Mouse (Mus musculus): Measurements from ENCODE around the gene Ttll5.

The Ttll5 gene

DNA sequence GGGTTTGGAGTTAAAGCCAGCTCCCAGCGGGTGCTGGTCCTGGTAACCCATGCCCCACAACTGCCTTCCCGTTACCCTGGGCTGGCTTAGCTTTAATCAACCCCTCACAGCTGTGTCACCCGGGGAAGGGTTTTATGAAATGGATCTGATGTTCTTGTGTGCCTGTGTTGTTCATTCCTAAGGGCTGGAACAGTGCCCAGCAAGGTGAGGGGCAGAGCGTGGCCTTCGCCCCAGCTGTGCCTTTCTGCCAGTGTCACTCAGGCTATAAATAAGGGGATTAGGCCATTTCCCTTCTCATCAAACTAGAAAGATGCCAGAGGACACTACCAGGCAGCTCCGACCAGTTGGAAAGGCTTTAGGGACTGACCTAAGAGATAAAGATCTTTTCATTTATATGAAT, 225.4 kb downstream of the Ttll5 start:
- DNase-seq (ENCODE audit: low read depth, low spot score): no peak

DNA sequence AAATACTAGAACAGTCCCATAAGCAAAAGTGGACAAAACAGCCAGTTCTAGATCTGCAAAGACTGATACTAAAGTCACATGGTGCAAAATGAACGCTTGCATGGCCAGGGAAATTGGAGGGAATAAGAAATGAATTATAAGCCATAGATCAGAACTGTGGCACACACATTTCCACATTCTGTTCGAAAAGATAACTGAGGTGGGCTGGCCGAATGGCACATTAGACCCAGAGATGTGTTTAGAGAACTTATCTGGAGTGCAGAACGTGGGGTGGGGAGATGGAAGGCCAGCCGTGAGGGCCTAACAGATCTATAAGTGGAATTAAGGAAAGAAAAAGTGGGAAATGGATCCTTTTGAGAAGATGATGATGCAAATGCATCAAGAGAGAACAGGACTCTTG, 227.0 kb downstream of the Ttll5 start:
- DNase-seq (ENCODE audit: low read depth, low spot score): no peak

- no peak for DNase-seq (ENCODE audit: low read depth, low spot score)
These were observed 230.8 kb downstream of the Ttll5 start for GRCm38 (mm10) chr12:86055306-86055705.

GRCm38 (mm10) chr12:86056976-86057375, 232.5 kb downstream of the Ttll5 start:
- no peak for DNase-seq (ENCODE audit: low read depth, low spot score)

GRCm38 (mm10) chr12:86057516-86057915, 233.1 kb downstream of the Ttll5 start:
- DNase-seq (ENCODE audit: low read depth, low spot score): no peak

DNA sequence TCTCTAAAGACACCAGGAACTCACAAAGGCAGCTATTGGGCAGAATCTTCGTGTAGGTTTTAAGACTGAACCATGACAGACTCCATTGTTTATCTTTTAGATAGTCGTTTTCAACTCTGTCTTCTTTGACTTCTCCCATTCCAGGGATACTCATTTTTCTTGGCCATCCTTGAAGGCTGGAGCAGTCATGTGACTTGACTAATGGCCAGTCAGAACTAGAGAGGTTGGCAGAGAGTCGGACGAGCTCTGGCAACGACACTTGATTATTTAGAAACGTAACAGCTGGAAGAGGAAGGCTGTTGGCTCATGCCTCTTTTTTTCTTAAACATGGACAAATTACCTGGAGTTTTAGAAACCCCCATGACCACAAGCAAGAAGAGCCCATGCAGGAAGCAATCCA, 234.9 kb downstream of the Ttll5 start:
- DNase-seq (ENCODE audit: low read depth, low spot score): no peak

- DNase-seq (ENCODE audit: low read depth, low spot score): no peak
These were observed 240.3 kb downstream of the Ttll5 start for GRCm38 (mm10) chr12:86064796-86065195.

GRCm38 (mm10) chr12:86071432-86071831, 247.0 kb downstream of the Ttll5 start:
- DNase-seq (ENCODE audit: low read depth, low spot score): no peak

DNA sequence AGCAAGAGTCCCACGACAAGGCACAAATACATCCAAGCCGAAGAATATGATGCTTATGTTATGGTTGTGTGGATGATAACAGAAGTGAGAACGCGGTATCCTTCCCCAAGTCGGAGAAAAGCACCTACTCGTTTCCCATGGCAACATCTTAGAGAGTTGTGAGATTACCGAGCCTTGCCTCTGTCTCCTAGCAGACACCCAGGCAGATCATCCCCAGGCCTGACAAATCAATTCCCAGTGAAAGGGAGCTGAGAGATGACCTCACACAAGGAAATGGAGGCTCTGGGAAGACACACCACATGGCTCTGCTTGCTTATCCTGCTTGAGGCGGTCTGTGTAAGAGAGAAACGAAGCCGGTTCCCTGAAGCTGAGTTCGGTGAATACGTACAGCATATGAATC, 250.2 kb downstream of the Ttll5 start:
- DNase-seq (ENCODE audit: low read depth, low spot score): peak; percentile 24

GRCm38 (mm10) chr12:86075358-86075757, 250.9 kb downstream of the Ttll5 start:
- no peak for DNase-seq (ENCODE audit: low read depth, low spot score)

DNA sequence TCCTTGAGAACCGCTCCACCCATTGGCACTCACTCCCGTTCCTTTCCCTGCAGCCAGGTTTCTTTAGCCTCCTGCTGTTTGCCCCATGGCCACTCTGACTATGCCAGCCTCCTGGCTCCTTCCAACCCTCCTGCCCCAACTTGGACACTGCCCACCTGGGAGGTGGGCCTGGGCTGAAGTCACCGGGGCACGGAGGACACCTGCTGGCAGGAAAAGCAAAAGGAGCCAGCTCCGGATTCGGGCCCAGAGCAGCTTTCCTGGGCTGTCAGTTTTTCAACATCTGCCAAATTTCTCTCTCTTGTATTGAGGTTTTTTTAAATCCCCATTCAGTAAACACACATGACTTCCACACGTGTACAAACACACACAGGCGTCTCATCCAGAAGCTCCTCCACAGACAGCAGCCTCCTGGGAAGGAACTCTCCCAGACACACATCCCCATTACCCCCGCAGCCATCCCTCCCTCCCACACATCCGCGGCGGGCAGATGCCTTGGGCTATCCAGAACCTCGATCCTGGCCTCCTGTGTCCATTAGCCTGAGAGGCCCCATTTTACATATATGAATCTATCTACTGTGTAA, 252.0 kb downstream of the Ttll5 start:
- no peak for DNase-seq (ENCODE audit: low read depth, low spot score)

- DNase-seq (ENCODE audit: low read depth, low spot score): no peak
These were observed 252.9 kb downstream of the Ttll5 start for GRCm38 (mm10) chr12:86077322-86077721.

DNA sequence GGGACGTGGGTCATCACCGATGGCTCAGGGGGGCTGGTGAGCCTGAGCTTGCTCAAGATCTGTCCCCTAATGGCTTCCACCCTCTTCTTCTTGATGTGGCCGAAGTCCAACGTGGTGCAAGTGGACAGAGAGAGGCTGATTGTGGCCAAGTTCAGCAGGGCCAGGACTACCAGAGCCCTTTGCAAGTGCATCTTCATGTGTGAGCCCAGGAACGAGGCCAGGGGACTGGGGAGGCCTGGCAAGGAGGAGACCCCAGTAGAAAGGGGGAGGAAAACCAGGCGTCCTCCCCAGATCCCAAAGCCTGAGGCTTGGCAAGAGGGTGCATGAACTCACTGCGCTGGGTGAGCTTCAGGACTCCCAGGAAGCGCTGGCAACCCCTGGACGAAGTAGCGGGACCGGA, 253.3 kb downstream of the Ttll5 start:
- no peak for DNase-seq (ENCODE audit: low read depth, low spot score)

GRCm38 (mm10) chr12:86078176-86078552, 253.7 kb downstream of the Ttll5 start:
- no peak for DNase-seq (ENCODE audit: low read depth, low spot score)

DNA sequence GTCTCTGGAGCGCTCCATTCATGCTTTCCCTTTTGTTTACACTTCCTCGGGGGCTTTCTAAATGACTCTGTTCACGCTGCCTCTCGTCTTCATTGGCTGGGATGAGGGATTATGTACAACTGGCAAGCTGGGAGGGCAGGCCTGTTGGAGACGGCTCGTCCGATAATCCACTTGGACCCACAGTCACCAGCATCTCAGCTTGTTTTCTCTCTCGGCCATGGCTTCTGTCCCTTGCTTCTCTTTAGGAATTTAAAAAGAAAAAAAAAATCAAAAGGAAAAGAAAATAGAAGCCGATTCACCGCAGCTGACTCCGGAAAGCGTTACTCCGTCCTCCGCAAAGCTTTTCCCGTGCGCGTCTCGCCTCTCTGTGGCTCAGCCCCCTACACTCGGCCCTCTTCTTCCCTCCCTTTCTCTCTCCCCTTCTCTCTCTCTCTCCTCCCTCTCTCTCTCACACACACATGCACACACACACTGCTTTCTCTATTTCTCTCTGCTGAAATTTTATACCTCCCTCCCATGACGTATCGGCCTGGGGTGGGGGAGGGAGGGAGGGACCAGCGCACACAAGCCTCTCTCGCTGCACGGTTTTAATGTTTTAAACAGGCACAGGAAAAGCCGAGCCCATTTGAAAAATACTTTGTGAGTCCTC, 254.2 kb downstream of the Ttll5 start, which contains the start of gene Tgfb3:
TSS of gene Tgfb3 (minus strand) at position 489 of the 649 bp plus-strand sequence.
- DNase-seq (ENCODE audit: low read depth, low spot score): peak; percentile 30

GRCm38 (mm10) chr12:86079202-86079667, 254.8 kb downstream of the Ttll5 start:
- DNase-seq (ENCODE audit: low read depth, low spot score): peak; percentile 82

- peak; percentile 75 for DNase-seq (ENCODE audit: low read depth, low spot score)
These were observed 258.1 kb downstream of the Ttll5 start, which contains the start of gene Ift43 for GRCm38 (mm10) chr12:86082481-86083012. Gene Ift43, plus strand, starts transcription at chr12:86082541.

GRCm38 (mm10) chr12:86085873-86086272, 261.4 kb downstream of the Ttll5 start:
- DNase-seq (ENCODE audit: low read depth, low spot score): no peak

DNA sequence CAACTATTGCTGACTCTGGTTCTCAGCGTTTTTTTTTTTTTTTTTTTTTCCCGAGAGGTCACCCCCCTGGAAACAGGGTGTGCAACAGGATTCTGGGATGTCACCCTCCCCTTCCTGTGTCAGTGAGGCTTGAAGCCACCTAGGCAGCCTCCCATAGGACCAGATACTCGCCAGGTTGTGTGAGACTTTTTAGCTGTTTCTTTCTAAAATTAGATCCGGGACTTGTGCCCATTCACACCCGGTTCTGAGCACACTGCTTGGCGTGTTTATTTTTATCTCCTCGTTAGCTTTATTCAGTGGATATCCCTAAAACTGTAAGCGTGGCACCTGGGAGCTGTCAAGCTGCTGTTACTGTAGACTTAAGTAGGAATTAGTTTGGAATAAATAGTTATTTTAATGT, 262.1 kb downstream of the Ttll5 start:
- no peak for DNase-seq (ENCODE audit: low read depth, low spot score)

DNA sequence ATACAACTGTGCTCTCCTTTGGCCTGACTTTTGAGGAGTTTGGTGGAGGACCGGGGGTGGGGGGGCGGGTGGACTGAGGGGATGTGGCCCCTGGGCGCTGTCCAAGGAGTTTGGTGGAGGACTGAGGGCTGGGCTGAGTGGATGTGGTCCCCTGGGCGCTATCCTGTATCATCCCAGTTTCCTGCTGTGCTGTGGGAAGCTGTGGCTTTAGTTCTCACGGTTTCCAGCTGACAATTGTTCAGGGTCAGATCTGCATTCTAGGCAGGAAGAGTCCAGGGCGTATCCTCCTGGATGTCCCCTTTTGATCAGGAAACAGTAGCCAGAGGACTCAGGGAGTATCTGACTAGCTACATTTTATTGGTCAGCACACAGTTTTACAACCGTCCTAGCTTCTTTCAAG, 263.6 kb downstream of the Ttll5 start:
- DNase-seq (ENCODE audit: low read depth, low spot score): no peak

DNA sequence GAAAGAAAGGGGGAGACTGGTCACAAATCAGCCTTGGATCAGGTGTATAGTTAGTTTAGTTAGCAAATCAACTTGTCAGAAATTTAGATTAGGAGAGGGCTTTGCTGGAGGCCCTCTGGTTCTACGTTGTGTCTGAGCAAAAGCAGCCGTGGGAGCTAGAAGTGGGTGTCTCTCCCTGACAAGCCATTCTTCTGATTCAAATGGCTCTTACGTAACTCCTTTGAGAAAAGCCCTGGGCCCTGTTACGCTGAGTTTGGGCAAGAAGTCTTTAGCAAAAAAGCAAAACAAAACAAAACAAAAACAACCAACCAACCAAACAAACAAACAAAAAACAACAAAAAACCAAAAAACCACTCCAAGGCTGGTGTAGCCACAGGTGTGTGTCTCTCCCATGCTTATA, 266.3 kb downstream of the Ttll5 start:
- DNase-seq (ENCODE audit: low read depth, low spot score): no peak

DNA sequence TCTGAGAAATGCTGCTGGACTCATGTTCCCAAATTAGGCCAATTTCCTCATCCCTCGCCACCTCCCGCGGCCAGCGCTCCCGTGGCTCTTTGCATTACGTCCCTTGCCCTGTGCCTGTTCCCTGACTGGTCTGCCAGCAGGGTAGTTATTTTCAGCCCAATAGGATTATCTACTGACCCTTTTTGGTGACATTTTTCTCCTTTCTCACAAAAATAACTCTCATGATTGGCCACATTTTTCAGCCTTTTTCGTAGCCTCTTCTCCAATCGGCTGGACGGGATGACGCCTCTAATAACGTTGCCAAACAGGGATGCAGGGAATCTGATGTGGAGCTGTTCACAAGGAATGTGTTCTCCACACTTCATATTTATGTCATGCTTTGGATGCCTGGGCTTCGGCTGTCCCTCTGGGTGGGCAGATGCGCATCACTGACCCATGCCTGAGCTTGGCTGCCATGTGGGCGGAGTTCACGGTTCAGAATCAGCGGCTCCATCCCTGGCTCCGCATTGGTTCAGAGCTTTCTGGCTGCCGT, 267.2 kb downstream of the Ttll5 start:
- DNase-seq (ENCODE audit: low read depth, low spot score): no peak

- no peak for DNase-seq (ENCODE audit: low read depth, low spot score)
These were observed 269.6 kb downstream of the Ttll5 start for GRCm38 (mm10) chr12:86094075-86094474.
